Mouse (Mus musculus) limb, embryonic 14.5 days (tissue): ENCODE measurements at regions not wholly inside any gene's neighbourhood (a gene's known extent, or its start where the extent isn't known, plus 50 kb on each side); places are given as distances from the start of the nearest gene placed in this dataset.

Source experiments
- ATAC-seq: fragments of 200-750 bp; cut with Nextera tagmentation; 2 replicates; pipeline ENCODE4 v1.8.0; 2017; ENCODE audit warnings: low read depth, moderate number of reproducible peaks, moderate TSS enrichment; ENCODE audit not compliant: low FRiP score
- DNase-seq: peaks from one replicate; pipeline ENCODE4 v3.0.0-alpha.2; 2015; ENCODE audit warnings: low spot score
- H3K27ac ChIP-seq: fragments of 300-500 bp; sonication (generic); replicated peaks from 2 replicates; pipeline ENCODE4 v1.5.1; 2014; ENCODE audit warnings: low read depth, mild to moderate bottlenecking, low read length, moderate library complexity, mixed read lengths
- H3K27me3 ChIP-seq: fragments of 300-500 bp; sonication (generic); 2 replicates; pipeline ENCODE4 v1.6.1; 2014; ENCODE audit warnings: low read length, mixed read lengths; ENCODE audit not compliant: control insufficient read depth, insufficient read depth
- H3K36me3 ChIP-seq: fragments of 300-500 bp; sonication (generic); 2 replicates; pipeline ENCODE4 v1.6.1; 2014; ENCODE audit warnings: mild to moderate bottlenecking, low read length, moderate library complexity, mixed read lengths; ENCODE audit not compliant: control insufficient read depth, insufficient read depth
- H3K4me1 ChIP-seq: fragments of 300-500 bp; sonication (generic); 2 replicates; pipeline ENCODE4 v1.6.1; 2014; ENCODE audit warnings: antibody characterized with exemption, low read length, mixed read lengths; ENCODE audit not compliant: control insufficient read depth, insufficient read depth
- H3K4me2 ChIP-seq: fragments of 300-500 bp; sonication (generic); replicated peaks from 2 replicates; pipeline ENCODE4 v1.6.1; 2014; ENCODE audit warnings: low read depth, mild to moderate bottlenecking, low read length, moderate library complexity; ENCODE audit not compliant: severe bottlenecking
- H3K4me3 ChIP-seq: fragments of 300-500 bp; sonication (generic); replicated peaks from 2 replicates; pipeline ENCODE4 v1.5.1; 2014; ENCODE audit warnings: low read length
- H3K9ac ChIP-seq: fragments of 300-500 bp; sonication (generic); 2 replicates; pipeline ENCODE4 v1.6.1; 2014; ENCODE audit warnings: mild to moderate bottlenecking, low read depth, low read length, moderate library complexity; ENCODE audit not compliant: severe bottlenecking
- H3K9me3 ChIP-seq: fragments of 300-500 bp; sonication (generic); 2 replicates; pipeline ENCODE4 v1.6.1; 2016; ENCODE audit warnings: low read length; ENCODE audit not compliant: control insufficient read depth
- POLR2A ChIP-seq: fragments of 200-500 bp; IDR thresholded peaks from 2 replicates; pipeline ENCODE4 v1.8.0; 2012; ENCODE audit warnings: inconsistent platforms, mild to moderate bottlenecking, moderate library complexity, borderline replicate concordance; ENCODE audit not compliant: insufficient read depth, insufficient read length; ENCODE audit errors: extremely low read depth
- WGBS: fragments of 180-500 bp; shearing (Covaris S2); extraction: QIAGEN DNeasy Blood & Tissue Kit; methylation state at CpG from one replicate; pipeline ENCODE4 v1.1.7; 2014; 5-methylcytosine and 5-hydroxymethylcytosine counted together

DNA sequence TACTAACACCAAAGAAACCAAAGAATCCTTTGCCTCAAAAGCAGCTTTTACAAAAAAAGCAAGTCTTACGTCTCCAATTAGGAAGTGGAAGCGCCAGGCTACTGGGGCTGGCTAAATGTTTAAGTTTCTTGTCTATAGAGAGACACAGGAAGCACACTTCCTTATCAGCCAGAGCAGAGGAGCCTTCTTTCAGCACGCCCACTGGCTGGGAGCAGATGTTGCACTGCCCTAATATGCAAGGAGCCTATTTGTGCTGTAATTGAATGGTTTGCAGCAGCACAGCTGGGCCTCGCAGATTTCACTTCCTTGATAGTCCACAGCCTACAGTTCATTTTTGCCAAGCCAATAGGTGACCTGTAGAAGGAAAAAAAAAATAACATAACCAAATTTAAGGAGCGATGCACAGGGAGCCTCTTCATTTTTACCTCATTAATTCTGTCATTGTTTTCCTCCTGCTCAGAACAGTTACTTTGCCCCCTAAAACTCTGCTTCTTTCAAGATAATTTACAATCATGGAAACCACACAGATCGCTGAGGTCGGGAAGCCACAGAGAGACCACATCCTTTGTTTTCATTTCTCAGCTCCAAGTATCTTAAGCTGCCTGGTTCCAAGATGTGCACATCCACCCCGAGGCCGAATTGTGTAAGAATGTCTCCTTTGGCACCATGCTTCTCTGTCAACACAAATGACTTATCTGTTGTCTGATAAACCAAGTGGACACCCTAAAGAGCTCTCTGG lies 217.3 kb upstream of the P2ry1 start:
- WGBS = 60% methylated on average over 9 of the region's 9 CpGs
- Histone ChIP-seq H3K4me1 (peaks cover 3% of the 10 kb centered on the region; the same call in 1 of the 2 replicates), H3K27ac (no peak overlapping the region), H3K4me3 (no peak overlapping the region), H3K9ac (no peak overlapping the region), H3K9me3 (no peaks in the 10 kb centered on the region), H3K4me2 (no peak overlapping the region), H3K27me3 (no peaks in the 10 kb centered on the region), H3K36me3 (no peaks in the 10 kb centered on the region)
- ATAC-seq = no peak
- no peak for DNase-seq
- no peak for TF ChIP-seq POLR2A

DNA sequence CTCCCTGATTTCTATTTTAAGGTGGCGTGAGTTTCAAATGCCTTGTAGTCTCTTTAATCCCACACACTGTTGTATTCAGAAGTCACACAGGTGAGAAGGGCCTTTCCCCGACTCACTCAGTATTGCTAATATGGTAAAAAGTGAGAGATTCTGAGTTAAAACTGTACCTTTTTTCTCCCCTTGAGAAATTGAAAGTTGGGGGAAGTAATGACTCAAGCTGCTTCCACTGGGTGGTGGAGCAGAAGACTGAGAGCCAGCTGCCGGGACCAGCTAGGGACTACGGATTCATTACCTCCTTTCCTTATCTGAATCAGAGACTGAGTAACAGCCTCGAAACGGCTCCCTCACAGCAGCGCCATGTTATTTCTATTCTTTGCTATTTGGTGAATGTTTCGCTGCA lies 214.6 kb upstream of the P2ry1 start:
- no peak overlapping the region for H3K4me3 ChIP-seq
- H3K9me3 ChIP-seq = no peaks in the 10 kb centered on the region
- H3K4me1 ChIP-seq = peaks cover 3% of the 10 kb centered on the region
- H3K36me3 ChIP-seq = no peaks in the 10 kb centered on the region
- ATAC-seq (no peak), DNase-seq (no peak)
- no peak overlapping the region for H3K27ac ChIP-seq
- 83% methylated on average over 8 of the region's 8 CpGs for WGBS
- TF ChIP-seq POLR2A = no peak
- H3K4me2 ChIP-seq = no peak overlapping the region
- H3K27me3 ChIP-seq = no peaks in the 10 kb centered on the region
- H3K9ac ChIP-seq = no peak overlapping the region

DNA sequence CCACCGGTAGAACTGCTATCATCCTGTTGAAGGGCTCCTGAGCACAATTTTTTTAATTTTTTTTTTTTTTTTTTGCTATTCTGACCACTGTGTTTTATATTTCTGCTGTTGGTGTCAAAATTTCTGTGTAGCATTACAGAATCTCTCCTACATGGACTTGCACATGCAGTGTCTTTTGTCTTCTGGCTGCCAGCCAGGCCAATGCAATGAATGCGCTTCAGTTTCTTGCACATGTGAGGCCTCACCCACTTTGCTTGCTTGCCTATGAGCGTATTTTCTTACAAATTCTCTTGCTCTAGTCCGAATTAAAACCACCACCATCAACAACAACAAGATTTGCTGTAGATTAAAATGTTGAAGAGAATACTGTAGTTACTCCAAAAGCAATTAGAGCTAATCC lies 213.2 kb upstream of the P2ry1 start:
- no peak overlapping the region for H3K4me2 ChIP-seq
- H3K36me3 ChIP-seq = no peaks in the 10 kb centered on the region
- DNase-seq (no peak), ATAC-seq (no peak)
- H3K27ac ChIP-seq = no peak overlapping the region
- no peaks in the 10 kb centered on the region for H3K9me3 ChIP-seq
- no peak overlapping the region for H3K9ac ChIP-seq
- H3K4me3 ChIP-seq = no peak overlapping the region
- H3K27me3 ChIP-seq = no peaks in the 10 kb centered on the region
- TF ChIP-seq POLR2A = no peak
- peaks cover 3% of the 10 kb centered on the region for H3K4me1 ChIP-seq
- WGBS = 71% methylated on average over 4 of the region's 4 CpGs

DNA sequence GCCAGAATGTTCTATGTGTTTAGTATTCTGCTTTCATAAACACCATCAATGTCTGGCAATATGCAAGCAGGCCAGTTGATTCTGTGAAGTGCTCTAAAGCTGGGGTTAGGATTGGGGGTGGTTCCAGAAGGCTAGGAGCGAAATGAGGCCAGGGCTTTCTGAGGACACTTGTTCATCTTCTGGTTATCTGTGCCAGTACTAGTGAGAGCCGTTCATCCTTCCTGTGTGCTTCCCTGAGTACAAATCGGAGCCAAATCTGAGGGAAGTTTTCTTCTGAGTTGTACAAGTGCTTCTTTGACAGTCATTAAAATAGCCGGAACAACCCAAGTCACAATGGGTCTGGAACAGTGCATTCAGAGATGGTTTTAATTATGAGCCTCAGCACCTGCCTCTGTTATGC lies 210.4 kb upstream of the P2ry1 start:
- H3K27ac ChIP-seq = no peak overlapping the region
- no peaks in the 10 kb centered on the region; the same call in 1 of the 2 replicates for H3K4me1 ChIP-seq
- no peaks in the 10 kb centered on the region for H3K36me3 ChIP-seq
- H3K4me3 ChIP-seq = no peak overlapping the region
- ATAC-seq (no peak), DNase-seq (no peak)
- no peaks in the 10 kb centered on the region for H3K9me3 ChIP-seq
- no peaks in the 10 kb centered on the region for H3K27me3 ChIP-seq
- no peak overlapping the region for H3K9ac ChIP-seq
- 47% methylated on average over 4 of the region's 4 CpGs for WGBS
- H3K4me2 ChIP-seq = no peak overlapping the region
- TF ChIP-seq POLR2A = no peak

DNA sequence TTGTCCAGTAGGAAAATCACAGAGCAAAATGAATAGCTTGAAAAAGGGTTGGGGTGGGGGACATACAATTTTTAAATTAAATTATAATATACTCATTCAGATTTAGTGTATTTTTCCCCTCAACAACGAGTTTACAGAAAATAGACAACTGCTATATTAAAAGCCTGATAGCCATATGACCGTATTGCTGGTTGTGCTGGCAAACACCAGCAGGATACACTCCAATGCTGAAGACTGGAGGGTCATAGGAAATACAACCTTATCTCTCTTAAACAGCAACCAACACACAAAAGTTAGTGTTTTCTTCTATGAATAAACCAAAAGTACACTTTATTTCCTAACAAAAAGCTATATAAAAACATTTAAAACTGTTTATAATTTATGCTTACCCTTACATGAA lies 206.4 kb upstream of the P2ry1 start:
- no peak overlapping the region for H3K4me3 ChIP-seq
- no peaks in the 10 kb centered on the region for H3K9me3 ChIP-seq
- no peak overlapping the region for H3K4me2 ChIP-seq
- H3K4me1 ChIP-seq = no peaks in the 10 kb centered on the region; the same call in 1 of the 2 replicates
- H3K9ac ChIP-seq = no peak overlapping the region
- H3K27ac ChIP-seq = no peak overlapping the region
- H3K27me3 ChIP-seq = no peaks in the 10 kb centered on the region
- no peaks in the 10 kb centered on the region for H3K36me3 ChIP-seq
- WGBS = 86% methylated on average over 2 of the region's 2 CpGs
- no peak for ATAC-seq
- DNase-seq = no peak
- no peak for TF ChIP-seq POLR2A
